Mouse (Mus musculus) lung, postnatal 0 days (tissue): ENCODE measurements around the gene Bcl2.

Experiments used
- CTCF ChIP-seq: IDR thresholded peaks from 2 replicates; pipeline ENCODE4 v1.5.1; 2016; ENCODE audit warnings: antibody characterized with exemption, mild to moderate bottlenecking
- EP300 ChIP-seq: IDR thresholded peaks from 2 replicates; pipeline ENCODE4 v1.6.1; 2016; ENCODE audit warnings: antibody characterized with exemption, mild to moderate bottlenecking, control low read depth

DNA sequence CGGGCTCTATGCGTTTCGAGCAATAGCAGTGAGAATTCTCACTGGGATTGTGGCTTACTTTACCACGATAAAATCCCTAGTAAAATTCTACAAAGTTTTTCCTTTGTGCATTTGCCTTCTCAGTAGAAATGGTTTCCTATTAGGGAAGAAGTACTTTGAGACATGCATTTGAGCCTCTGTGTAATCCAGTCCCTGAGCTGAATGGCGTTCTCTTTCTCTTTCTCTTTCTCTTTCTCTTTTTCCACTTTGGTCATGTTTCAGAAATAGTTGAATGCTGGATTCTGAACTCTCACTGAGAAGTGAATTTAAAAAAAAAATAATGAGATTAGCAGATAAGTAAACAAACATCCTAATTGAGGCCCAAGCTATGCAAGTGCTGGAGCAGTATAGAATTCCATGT, 191.1 kb downstream of the Bcl2 start:
- no peak for TF ChIP-seq EP300
- no peak for TF ChIP-seq CTCF
